Mouse (Mus musculus): ENCODE data around the gene 9630041A04Rik. TPM values are rescaled to one million over a fixed set of nuclear protein-coding genes. Genes with fewer than 3 reads are reported as not detected.

The 9630041A04Rik gene
- polyA plus RNA-seq, 1 experiment from 2014 or later = 1.4 TPM

DNA sequence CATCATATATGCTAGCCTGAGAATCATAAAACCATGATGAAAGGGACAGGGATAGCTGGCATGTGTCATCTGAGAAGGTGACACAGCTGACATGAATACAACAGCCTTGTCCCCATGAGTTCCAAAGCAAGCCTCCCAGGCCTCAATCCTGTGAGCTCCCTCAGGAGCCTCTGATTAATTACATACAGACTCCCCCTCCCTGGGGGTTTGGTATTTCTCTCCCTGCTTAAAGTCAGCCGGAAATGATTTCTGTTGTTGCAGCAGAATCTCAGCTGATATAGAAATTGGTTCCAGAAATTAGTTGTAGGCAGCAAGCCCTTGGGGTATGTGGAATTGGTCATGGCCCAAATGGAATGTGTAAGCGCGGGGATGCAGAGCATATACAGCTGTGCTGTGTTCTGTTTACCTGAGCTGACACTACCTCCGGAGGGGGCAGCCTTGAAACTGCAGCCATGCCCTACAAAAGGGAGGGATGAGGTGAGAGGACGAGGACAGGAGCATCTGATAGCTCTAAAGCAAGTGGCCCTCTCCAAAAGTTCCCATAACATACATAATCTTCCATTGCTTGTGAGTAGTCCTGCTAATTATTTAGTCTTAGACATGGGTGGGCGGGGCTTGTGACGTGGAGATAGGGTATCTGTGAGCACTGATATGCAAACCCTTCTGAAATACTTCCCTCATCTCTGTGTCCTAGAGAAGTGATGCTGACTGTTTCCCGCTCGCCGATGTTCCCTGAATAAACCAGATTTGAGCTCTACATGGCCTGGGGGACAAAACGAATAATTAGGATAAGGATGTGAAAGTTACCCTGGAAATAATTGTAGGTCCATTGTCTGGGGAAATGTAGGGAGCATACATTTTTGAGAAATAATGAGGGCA, 15.7 kb downstream of the 9630041A04Rik start:
- H3K4me3 ChIP-seq = no peak overlapping the region
- H3K27me3 ChIP-seq (replicated peaks) = no peaks in the 10 kb centered on the region
- ATAC-seq (replicated peaks) = 0 out of 2 replicates have a peak, but pooled peaks have one; percentile 48
- 66% methylated on average over 11 of the region's 11 CpGs for WGBS
- H3K36me3 ChIP-seq (replicated peaks) = no peaks in the 10 kb centered on the region
- H3K9me3 ChIP-seq = no peaks in the 10 kb centered on the region
- H3K9ac ChIP-seq = no peak overlapping the region
- no peak overlapping the region for H3K27ac ChIP-seq
- no peaks in the 10 kb centered on the region for H3K4me1 ChIP-seq
- no peak overlapping the region for H3K4me2 ChIP-seq

DNA sequence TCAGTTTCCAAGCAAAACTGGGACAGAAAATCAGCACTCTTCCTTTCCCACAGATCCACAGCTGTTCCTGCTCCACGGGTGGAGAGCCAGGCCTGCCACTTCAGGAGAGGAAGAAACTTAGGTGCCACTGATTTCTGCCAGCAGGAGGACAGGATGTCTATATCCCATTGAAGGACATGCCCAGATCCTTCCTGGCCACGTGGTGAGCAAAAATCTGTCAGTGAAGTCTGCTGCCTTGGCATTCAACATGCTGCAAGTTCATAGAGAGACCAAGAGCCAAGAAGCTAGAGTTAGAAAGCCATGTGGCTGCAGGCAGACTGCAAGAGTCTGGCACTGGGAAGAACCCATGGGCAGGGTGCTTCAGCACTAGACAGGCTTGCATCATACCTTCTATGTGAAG, 21.7 kb downstream of the 9630041A04Rik start:
- no peaks in the 10 kb centered on the region for H3K36me3 ChIP-seq (replicated peaks)
- H3K4me2 ChIP-seq = no peak overlapping the region
- no peak for ATAC-seq (replicated peaks)
- no peak overlapping the region for H3K4me3 ChIP-seq
- 76% methylated on average over 2 of the region's 2 CpGs for WGBS
- H3K27me3 ChIP-seq (replicated peaks) = no peaks in the 10 kb centered on the region
- H3K4me1 ChIP-seq = no peaks in the 10 kb centered on the region
- H3K9me3 ChIP-seq = no peaks in the 10 kb centered on the region
- H3K9ac ChIP-seq = no peak overlapping the region
- H3K27ac ChIP-seq = no peak overlapping the region

DNA sequence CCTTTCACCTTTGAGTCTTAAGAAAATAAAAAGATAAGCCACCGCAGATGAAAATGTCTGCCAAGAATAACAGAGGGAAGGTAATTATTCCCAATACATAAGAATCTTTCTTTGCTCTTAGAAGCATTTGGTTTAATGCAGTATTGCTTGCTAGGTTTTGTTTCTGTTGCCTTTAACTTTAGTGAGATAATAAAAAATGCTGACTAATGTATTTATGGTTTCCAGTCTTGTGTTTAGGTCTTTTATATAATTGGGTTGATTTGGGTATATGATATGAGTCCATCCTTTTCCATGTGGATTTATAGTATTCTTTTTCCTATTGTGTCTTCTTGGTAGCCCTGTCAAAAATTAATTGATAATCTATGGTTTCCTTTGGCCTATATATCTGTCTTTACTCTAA, 36.2 kb downstream of the 9630041A04Rik start:
- Histone ChIP-seq H3K9me3 (no peaks in the 10 kb centered on the region), H3K4me2 (no peak overlapping the region), H3K36me3 (replicated peaks) (no peaks in the 10 kb centered on the region), H3K4me3 (no peak overlapping the region), H3K27ac (no peak overlapping the region), H3K9ac (no peak overlapping the region), H3K4me1 (no peaks in the 10 kb centered on the region), H3K27me3 (replicated peaks) (no peaks in the 10 kb centered on the region)
- ATAC-seq (replicated peaks) = no peak
- 97% methylated on average over 1 of the region's 1 CpGs for WGBS

DNA sequence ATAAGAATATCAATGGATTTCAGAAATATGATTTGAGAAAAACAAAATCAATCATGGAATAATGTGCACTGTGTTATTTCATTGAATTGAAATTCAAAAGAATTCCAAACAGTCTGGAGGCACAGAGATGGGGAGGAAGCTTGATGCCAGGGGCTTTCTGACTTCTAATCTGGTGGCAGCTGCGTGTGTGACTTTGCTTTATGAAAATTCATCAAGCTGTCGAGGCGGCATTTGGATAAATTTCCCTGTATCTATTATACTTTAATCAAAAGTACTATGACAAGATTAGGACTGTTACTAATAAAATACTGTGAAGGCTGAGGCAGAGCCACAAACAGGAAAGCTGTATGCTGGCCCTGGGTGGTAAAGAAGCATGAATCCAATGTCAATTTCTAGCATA, 41.8 kb downstream of the 9630041A04Rik start:
- Histone ChIP-seq H3K27me3 (replicated peaks) (no peaks in the 10 kb centered on the region), H3K4me1 (peaks cover 5% of the 10 kb centered on the region), H3K9ac (no peak overlapping the region), H3K36me3 (replicated peaks) (no peaks in the 10 kb centered on the region), H3K9me3 (no peaks in the 10 kb centered on the region), H3K27ac (no peak overlapping the region), H3K4me3 (no peak overlapping the region), H3K4me2 (no peak overlapping the region)
- no peak for ATAC-seq (replicated peaks)
- 30% methylated on average over 3 of the region's 3 CpGs for WGBS

DNA sequence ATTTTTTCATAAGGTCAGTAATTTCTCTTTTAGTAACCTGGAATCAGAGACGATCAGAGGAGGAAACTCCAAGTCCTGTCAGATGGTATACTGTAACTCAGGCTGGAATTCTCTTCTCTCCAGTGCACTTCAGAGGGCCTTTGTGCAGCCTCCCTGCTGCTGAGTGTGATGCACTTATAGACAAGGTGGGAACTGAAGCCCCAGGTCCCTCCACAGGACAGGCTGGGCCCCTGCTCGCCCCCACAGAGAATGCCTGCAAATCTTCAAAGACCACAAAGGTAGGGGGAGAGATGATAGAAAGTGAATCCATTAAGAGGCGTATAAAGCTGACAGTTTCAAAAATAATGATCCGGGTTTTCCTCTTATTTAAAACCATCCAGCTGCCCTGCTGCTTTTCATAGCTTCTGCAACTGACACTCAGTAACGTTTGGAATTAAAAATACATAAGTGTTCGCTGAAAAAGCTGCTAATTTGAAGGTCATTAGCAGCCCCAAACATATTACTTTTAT, 46.2 kb downstream of the 9630041A04Rik start:
- Histone ChIP-seq H3K27ac (peak overlapping the region; percentile 71), H3K9me3 (no peaks in the 10 kb centered on the region), H3K4me1 (peaks cover 26% of the 10 kb centered on the region), H3K36me3 (replicated peaks) (no peaks in the 10 kb centered on the region), H3K27me3 (replicated peaks) (no peaks in the 10 kb centered on the region), H3K9ac (no peak overlapping the region), H3K4me3 (no peak overlapping the region), H3K4me2 (no peak overlapping the region)
- WGBS = 30% methylated on average over 6 of the region's 6 CpGs
- ATAC-seq (replicated peaks) = peak; percentile 67

DNA sequence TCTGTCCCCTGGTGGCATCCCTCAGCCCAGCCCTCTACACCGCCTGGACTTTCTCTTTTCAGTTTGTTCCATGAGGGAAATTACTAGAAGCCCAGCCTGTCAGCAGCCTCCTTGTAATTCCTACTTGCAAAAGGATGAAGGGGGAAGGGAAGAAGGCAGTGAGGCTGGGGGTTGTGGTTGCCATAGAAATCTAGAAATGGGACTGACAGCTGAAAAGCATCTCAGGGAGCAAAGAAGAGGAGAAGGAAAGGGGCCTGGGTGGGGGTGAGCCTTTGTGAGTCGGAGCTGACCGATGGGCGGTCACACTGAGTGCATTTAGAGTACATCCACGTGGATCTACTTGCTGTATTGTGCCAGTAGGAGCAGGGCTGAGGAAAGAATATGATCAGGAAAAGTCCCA, 47.2 kb downstream of the 9630041A04Rik start:
- peak; percentile 65 for ATAC-seq (replicated peaks)
- 17% methylated on average over 5 of the region's 5 CpGs for WGBS
- H3K4me2 ChIP-seq = no peak overlapping the region
- H3K4me1 ChIP-seq = peaks cover 26% of the 10 kb centered on the region
- H3K9me3 ChIP-seq = no peaks in the 10 kb centered on the region
- no peaks in the 10 kb centered on the region for H3K36me3 ChIP-seq (replicated peaks)
- H3K27me3 ChIP-seq (replicated peaks) = no peaks in the 10 kb centered on the region
- H3K9ac ChIP-seq = no peak overlapping the region
- H3K27ac ChIP-seq = peak overlapping the region; percentile 71
- H3K4me3 ChIP-seq = no peak overlapping the region

DNA sequence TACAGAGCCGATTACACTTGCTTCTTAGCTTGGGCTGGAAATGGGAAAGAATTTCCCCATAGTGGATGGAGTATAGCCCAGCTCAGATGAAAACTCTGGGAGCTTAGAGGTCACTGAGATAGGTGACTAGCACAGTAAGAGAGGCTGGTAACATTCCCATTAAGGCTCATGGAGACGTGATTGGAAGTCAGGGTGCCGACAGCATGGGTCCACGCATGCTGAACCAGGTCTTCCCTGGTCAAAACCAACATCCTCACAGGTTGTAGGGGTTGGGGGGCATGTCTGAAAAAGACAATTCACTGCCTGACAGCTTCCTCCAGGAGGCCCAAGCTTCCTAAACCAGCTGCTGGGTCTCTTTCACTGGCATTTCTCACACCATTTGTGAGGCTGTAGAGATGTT, 47.9 kb downstream of the 9630041A04Rik start:
- H3K9ac ChIP-seq = no peak overlapping the region
- 78% methylated on average over 4 of the region's 4 CpGs for WGBS
- H3K36me3 ChIP-seq (replicated peaks) = no peaks in the 10 kb centered on the region
- H3K27ac ChIP-seq = peak overlapping the region; percentile 71
- peaks cover 26% of the 10 kb centered on the region for H3K4me1 ChIP-seq
- 0 out of 2 replicates have a peak, but pooled peaks have one; percentile 3 for ATAC-seq (replicated peaks)
- no peaks in the 10 kb centered on the region for H3K27me3 ChIP-seq (replicated peaks)
- no peak overlapping the region for H3K4me2 ChIP-seq
- H3K4me3 ChIP-seq = no peak overlapping the region
- no peaks in the 10 kb centered on the region for H3K9me3 ChIP-seq

DNA sequence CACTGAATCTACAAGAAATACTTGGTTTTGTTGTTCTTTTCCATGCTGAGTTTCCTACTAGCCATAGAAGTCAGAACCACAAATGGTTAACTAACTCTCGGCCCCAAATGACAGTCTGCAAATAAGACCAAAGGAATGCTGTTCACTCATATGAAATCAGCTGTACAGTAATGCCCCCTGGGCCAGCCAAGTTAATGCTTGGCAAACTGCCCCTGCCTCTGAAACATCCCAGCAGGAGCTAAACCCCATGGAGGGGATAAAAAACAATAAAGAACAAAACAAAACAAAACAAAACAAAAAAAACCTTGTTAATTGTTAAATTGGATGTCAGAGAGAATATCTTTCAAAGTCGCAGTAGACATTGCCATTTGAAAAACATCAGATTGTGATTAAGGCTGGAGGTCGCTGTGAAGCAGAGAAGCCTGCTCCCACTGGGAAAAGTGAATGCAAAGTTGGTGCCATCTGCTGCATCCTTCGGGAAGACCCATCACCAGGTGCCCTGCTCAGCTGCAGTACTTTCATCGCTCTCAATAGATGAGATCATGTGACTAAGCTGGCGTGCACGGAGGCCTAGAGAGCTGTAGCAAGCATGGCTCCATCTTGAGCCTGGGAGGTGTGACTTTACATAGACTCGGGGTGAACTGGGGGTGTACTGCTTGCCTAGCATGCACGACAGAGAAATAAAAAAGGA, 49.7 kb downstream of the 9630041A04Rik start:
- H3K27ac ChIP-seq = no peak overlapping the region; the same call in 1 of the 2 replicates
- 28% methylated on average over 9 of the region's 9 CpGs for WGBS
- ATAC-seq (replicated peaks) = no peak

DNA sequence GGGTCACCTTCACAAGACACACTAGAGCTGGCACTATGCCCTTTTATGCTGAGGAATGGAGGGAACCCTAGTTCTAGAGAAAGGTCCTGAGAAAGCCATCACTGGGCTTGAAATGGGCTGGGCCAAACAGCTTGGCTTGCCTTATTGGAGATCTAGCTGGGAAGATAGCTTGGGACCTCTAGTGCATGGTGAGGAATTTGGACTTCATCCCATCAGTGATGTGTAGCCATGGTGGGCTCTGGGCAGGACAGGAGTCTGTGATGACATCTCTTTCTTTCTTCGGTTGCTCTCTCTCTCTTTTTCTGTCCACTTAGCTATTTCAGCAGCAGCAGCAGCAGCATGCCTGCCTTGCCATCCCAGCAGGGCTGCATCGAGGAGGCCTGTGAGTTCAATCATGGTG, 53.4 kb downstream of the 9630041A04Rik start:
- no peak overlapping the region for H3K4me3 ChIP-seq
- H3K9ac ChIP-seq = no peak overlapping the region
- 87% methylated on average over 2 of the region's 2 CpGs for WGBS
- peaks cover 8% of the 10 kb centered on the region for H3K4me1 ChIP-seq
- no peak overlapping the region for H3K27ac ChIP-seq
- no peaks in the 10 kb centered on the region for H3K36me3 ChIP-seq (replicated peaks)
- H3K4me2 ChIP-seq = no peak overlapping the region
- ATAC-seq (replicated peaks) = no peak
- no peaks in the 10 kb centered on the region for H3K27me3 ChIP-seq (replicated peaks)
- no peaks in the 10 kb centered on the region for H3K9me3 ChIP-seq

More for the DNA sequence above, 49.7 kb downstream of the 9630041A04Rik start:
- H3K27me3 ChIP-seq (replicated peaks) = no peaks in the 10 kb centered on the region
- no peaks in the 10 kb centered on the region for H3K9me3 ChIP-seq
- no peak overlapping the region for H3K4me2 ChIP-seq
- H3K4me3 ChIP-seq = no peak overlapping the region
- H3K36me3 ChIP-seq (replicated peaks) = no peaks in the 10 kb centered on the region
- H3K4me1 ChIP-seq = peaks cover 26% of the 10 kb centered on the region
- no peak overlapping the region for H3K9ac ChIP-seq

DNA sequence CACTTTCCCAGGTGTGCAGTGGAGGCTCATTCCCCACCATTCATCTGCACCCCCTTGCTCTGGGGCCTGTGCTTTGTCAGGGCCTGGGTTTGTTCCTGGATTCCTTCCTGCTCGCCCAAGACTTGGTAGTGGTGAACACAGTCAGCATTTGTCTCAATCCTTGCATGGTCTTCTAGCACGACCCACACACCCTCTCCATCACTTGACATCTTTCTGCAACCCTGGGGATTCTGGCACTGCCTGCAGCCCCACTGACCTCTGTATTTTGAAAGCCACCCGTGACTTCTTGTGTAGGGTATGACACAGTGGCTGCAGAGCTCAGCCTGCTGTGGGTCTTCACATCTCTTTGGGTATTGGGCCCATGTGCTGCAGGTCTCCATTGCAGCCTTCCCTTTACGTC, 57.1 kb downstream of the 9630041A04Rik start:
- no peaks in the 10 kb centered on the region for H3K9me3 ChIP-seq
- no peak overlapping the region for H3K27ac ChIP-seq
- H3K4me2 ChIP-seq = no peak overlapping the region
- no peaks in the 10 kb centered on the region for H3K36me3 ChIP-seq (replicated peaks)
- no peaks in the 10 kb centered on the region for H3K4me1 ChIP-seq
- H3K9ac ChIP-seq = no peak overlapping the region
- WGBS = 87% methylated on average over 4 of the region's 4 CpGs
- no peak overlapping the region for H3K4me3 ChIP-seq
- ATAC-seq (replicated peaks) = no peak
- H3K27me3 ChIP-seq (replicated peaks) = no peaks in the 10 kb centered on the region

DNA sequence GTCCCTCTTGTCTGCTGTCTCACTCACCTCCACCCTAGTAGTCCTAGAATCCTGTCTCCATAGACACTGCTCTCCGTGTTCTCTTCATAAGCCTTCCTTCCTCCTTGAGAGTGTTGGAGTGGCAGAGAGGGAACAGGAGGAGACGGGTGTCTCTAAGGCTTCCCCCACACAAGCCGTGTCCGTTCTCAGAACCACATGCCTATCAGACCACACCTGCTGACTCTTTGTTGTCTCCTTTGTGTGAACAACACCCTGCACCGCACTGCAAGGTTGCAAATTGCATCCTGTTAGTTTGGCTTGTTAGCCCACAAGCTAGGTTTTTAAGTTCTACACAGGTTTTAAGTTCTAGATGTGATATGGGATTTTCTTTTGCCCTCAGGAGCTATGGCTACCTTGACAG, 57.7 kb downstream of the 9630041A04Rik start:
- ATAC-seq (replicated peaks) = no peak
- Histone ChIP-seq H3K4me2 (no peak overlapping the region), H3K36me3 (replicated peaks) (no peaks in the 10 kb centered on the region), H3K4me1 (no peaks in the 10 kb centered on the region), H3K9me3 (no peaks in the 10 kb centered on the region), H3K4me3 (no peak overlapping the region), H3K27me3 (replicated peaks) (no peaks in the 10 kb centered on the region), H3K27ac (no peak overlapping the region), H3K9ac (no peak overlapping the region)
- 82% methylated on average over 5 of the region's 5 CpGs for WGBS

DNA sequence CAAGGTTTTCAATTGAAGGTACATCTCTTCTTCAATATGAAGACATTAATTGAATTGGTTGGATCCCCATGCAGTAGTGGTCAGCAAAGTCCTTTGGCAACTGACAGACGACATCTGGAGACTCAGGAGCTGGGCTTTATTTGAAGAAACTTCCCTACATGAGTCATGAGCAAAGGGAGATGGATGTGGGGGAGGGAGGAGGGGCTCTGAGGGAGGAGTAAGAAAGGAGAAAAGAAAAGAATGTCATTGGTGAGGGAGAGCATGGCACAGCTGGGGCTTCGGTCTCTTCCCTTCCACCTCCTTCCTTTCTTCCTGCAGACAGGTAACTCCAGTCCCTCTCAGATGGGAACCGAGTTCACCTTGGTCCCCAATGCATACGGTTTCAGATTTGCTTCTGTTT, 61.2 kb downstream of the 9630041A04Rik start:
- H3K9me3 ChIP-seq = no peaks in the 10 kb centered on the region
- H3K36me3 ChIP-seq (replicated peaks) = no peaks in the 10 kb centered on the region
- H3K27me3 ChIP-seq (replicated peaks) = no peaks in the 10 kb centered on the region
- WGBS = 87% methylated on average over 4 of the region's 4 CpGs
- H3K4me2 ChIP-seq = no peak overlapping the region
- no peak overlapping the region for H3K4me3 ChIP-seq
- H3K9ac ChIP-seq = no peak overlapping the region
- no peak overlapping the region for H3K27ac ChIP-seq
- no peaks in the 10 kb centered on the region for H3K4me1 ChIP-seq
- ATAC-seq (replicated peaks) = no peak
